Mouse (Mus musculus) hindbrain, embryonic 11.5 days (tissue): ENCODE results near the gene Aph1a. TPM values are rescaled to one million over a fixed set of nuclear protein-coding genes. Genes with fewer than 3 reads are reported as not detected.
"Not testable (repeated sequence)": the region's sequence is repeated elsewhere in the genome, so short reads cannot be mapped to it uniquely, and the experiment has no call there.

Source experiments
- ATAC-seq: fragments of 200-750 bp; cut with Nextera tagmentation; 2 replicates; pipeline ENCODE4 v1.8.0; 2017; ENCODE audit warnings: mild to moderate bottlenecking, moderate TSS enrichment, moderate library complexity; ENCODE audit not compliant: low FRiP score
- DNase-seq: peaks from one replicate; pipeline ENCODE4 v3.0.0-alpha.2; 2015; ENCODE audit warnings: low spot score
- H3K27ac ChIP-seq: fragments of 300-500 bp; sonication (generic); 2 replicates; pipeline ENCODE4 v1.5.1; 2014; ENCODE audit warnings: mild to moderate bottlenecking, low read depth, low read length
- H3K27me3 ChIP-seq: fragments of 300-500 bp; sonication (generic); 2 replicates; pipeline ENCODE4 v1.6.1; 2014; ENCODE audit warnings: mild to moderate bottlenecking, low read length, moderate library complexity, mixed read lengths; ENCODE audit not compliant: control insufficient read depth, insufficient read depth
- H3K36me3 ChIP-seq: fragments of 300-500 bp; sonication (generic); 2 replicates; pipeline ENCODE4 v1.6.1; 2014; ENCODE audit warnings: mild to moderate bottlenecking, low read length, moderate library complexity, mixed read lengths; ENCODE audit not compliant: control insufficient read depth, insufficient read depth
- H3K4me1 ChIP-seq: fragments of 300-500 bp; sonication (generic); replicated peaks from 2 replicates; pipeline ENCODE4 v1.6.1; 2014; ENCODE audit warnings: low read length, mixed read lengths; ENCODE audit not compliant: control insufficient read depth, insufficient read depth
- H3K4me2 ChIP-seq: fragments of 300-500 bp; sonication (generic); replicated peaks from 2 replicates; pipeline ENCODE4 v1.6.1; 2014; ENCODE audit warnings: mild to moderate bottlenecking, low read depth, low read length
- H3K4me3 ChIP-seq: fragments of 300-500 bp; sonication (generic); 2 replicates; pipeline ENCODE4 v1.5.1; 2014; ENCODE audit warnings: low read depth, low read length
- H3K9ac ChIP-seq: fragments of 300-500 bp; sonication (generic); 2 replicates; pipeline ENCODE4 v1.6.1; 2014; ENCODE audit warnings: low read depth, low read length
- H3K9me3 ChIP-seq: fragments of 300-500 bp; sonication (generic); 2 replicates; pipeline ENCODE4 v1.6.1; 2016; ENCODE audit warnings: low read length; ENCODE audit not compliant: control insufficient read depth
- WGBS: fragments of 180-500 bp; shearing (Covaris S2); extraction: QIAGEN DNeasy Blood & Tissue Kit; methylation state at CpG from one replicate; pipeline ENCODE4 v1.1.7; 2014; 5-methylcytosine and 5-hydroxymethylcytosine counted together
- polyA plus RNA-seq: library from polyadenylated mRNA; unstranded; fragments of >200 nt; fragmentation: Nextera tagmentation; extraction: Ambion mirVana; gene quantifications from 2 replicates; pipeline ENCODE4 v1.2.1, GENCODE M21; 2014

Gene Aph1a
- polyA plus RNA-seq, result 28.5 and 34.0 TPM in 2 replicates

DNA sequence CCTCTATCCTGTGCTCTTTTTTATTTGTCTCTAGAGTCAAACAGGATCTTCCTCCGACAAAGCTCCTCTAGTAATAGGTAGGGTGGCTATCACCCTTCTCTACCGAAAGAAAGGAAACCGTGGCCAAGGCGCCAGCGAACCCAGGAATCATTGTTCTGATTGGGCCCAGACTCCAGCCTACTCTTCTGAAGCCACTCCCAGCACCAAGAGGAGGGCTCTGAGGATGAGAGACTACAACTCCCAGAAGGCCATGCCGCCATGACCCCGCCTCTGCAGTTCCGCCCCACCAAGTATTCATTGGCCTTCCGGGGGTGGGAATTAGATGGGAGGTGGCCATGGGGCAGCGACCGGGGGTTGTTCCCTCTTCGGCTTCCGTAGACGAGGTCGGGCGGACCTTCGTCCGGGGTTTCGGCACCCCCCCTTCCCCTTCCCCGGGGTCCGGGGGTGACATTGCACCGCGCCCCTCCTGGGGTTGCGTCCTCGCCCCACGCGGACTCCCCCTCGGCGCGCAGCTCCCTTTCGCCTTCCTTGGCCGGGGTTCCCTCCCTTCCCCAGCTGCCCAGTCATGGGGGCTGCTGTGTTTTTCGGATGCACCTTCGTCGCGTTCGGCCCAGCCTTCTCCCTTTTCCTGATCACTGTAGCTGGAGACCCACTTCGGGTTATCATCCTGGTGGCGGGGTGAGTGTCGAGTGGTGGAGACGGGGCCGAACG, at the start of gene Aph1a:
Gene Aph1a, plus strand, starts transcription at position 364 of the 711 bp plus-strand sequence.
- Histone ChIP-seq H3K4me3 (peak within 1 kb of the TSS; percentile 70), H3K27ac (0 out of 2 replicates have a peak within 1 kb of the TSS, but pooled peaks have one; percentile 33), H3K4me2 (peak within 1 kb of the TSS; percentile 93), H3K9ac (peak within 1 kb of the TSS; percentile 74)
- WGBS, result under 1% methylated on average over 25 of the region's 43 CpGs
- not testable (repeated sequence) for H3K36me3 ChIP-seq, H3K9me3 ChIP-seq, H3K4me1 ChIP-seq, H3K27me3 ChIP-seq
- ATAC-seq, result peak; percentile 97
- peak; percentile 95 for DNase-seq

DNA sequence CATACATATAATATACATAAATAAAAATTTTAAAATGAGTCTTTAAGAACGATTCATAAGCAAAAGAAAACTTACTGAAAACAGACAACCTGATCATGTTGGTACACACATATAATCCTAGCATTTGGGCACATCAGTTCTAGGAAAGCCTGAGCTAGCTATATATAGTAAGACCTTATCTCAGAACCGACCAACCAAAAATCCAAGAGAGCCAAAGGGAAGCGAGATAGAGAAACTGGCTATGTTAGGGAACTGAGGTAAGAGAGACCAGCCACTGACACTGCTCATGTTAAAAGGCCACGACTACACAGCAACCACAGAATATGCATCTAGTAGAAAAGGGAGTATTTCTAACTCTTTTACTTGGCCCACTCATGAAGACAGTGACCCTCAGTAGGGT, 43.2 kb upstream of the Aph1a start:
- no peak for DNase-seq
- Histone ChIP-seq H3K9ac (no peak overlapping the region), H3K27ac (no peak overlapping the region), H3K9me3 (no peaks in the 10 kb centered on the region), H3K4me2 (no peak overlapping the region), H3K4me3 (no peak overlapping the region), H3K4me1 (no peaks in the 10 kb centered on the region), H3K36me3 (peaks cover 28% of the 10 kb centered on the region), H3K27me3 (no peaks in the 10 kb centered on the region)
- ATAC-seq, result no peak
- WGBS, result 89% methylated on average over 4 of the region's 4 CpGs

DNA sequence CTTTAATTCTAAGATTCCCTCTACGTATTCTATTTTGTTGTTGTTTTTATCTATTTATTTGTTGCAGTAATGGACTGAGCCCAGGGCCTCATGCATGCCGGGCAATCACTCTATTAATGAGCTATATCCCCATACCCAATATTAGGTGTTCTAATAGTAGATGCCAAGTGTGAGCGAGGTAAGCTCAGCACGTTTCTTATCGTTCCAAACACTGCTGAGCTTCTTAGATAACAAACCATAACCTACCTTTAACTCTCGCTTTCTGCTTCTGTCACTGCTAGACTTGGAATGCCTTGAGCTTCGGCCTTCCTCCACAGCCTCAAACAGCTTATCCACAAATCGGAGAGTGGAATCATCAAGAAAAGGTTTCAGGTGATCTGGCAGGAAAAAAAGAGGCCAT, 42.5 kb upstream of the Aph1a start:
- DNase-seq (no peak), ATAC-seq (no peak)
- Histone ChIP-seq H3K9ac (no peak overlapping the region), H3K9me3 (no peaks in the 10 kb centered on the region), H3K4me3 (no peak overlapping the region), H3K36me3 (peaks cover 25% of the 10 kb centered on the region), H3K4me1 (no peaks in the 10 kb centered on the region), H3K27me3 (no peaks in the 10 kb centered on the region), H3K4me2 (no peak overlapping the region), H3K27ac (no peak overlapping the region)
- 94% methylated on average over 8 of the region's 8 CpGs for WGBS

DNA sequence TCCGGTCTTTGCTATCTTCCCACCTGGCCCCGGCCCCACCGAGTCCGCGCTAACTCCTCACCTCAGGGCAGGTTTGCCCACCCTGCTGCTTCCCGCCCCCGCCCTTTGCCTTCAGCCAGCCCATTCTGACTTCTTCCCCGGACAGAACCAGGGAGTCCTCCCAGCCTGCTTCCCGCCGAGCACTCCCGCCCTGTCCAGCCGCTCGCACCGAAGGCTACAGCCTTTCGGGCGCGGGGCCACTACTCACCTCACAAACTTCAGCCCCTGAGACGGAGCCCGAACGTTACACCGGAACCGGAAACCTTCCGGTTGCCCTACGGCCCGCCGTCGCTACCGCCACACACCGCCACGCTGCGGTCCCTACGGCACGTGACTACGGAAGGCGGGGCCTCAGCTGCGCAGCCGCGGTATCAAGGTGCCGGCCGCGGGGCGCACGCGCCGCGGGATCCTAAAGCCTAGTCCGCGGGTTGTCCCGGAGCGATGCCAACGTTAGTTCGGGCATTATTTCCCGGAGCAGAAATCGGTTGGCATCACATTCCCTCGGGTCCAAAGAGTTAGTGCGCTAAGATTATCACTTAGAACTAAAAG, 38.2 kb upstream of the Aph1a start, which contains the start of gene Prpf3:
Gene Prpf3, minus strand, starts transcription at position 384 of the 588 bp plus-strand sequence.
- Histone ChIP-seq H3K4me2 (peak within 1 kb of the TSS; percentile 86), H3K9me3 (no peaks in the 10 kb centered on the region), H3K27ac (peak within 1 kb of the TSS; percentile 12; the same call in 1 of the 2 replicates), H3K36me3 (peaks cover 5% of the 10 kb centered on the region; the same call in 1 of the 2 replicates), H3K27me3 (no peaks in the 10 kb centered on the region), H3K4me3 (peak within 1 kb of the TSS; percentile 88), H3K9ac (peak within 1 kb of the TSS; percentile 80), H3K4me1 (no peaks in the 10 kb centered on the region)
- WGBS, result under 1% methylated on average over 56 of the region's 56 CpGs
- DNase-seq (peak; percentile 95), ATAC-seq (peak; percentile 97)

- peak; percentile 28; the same call in 1 of the 2 replicates for ATAC-seq
- 28% methylated on average over 7 of the region's 7 CpGs for WGBS
- DNase-seq, result no peak
- Histone ChIP-seq H3K27ac (0 out of 2 replicates have a peak overlapping the region, but pooled peaks have one; percentile 12), H3K9me3 (no peaks in the 10 kb centered on the region), H3K4me2 (peak overlapping the region; percentile 86), H3K4me3 (peak overlapping the region; percentile 88), H3K9ac (peak overlapping the region; percentile 80), H3K36me3 (peaks cover 5% of the 10 kb centered on the region; the same call in 1 of the 2 replicates), H3K27me3 (no peaks in the 10 kb centered on the region), H3K4me1 (no peaks in the 10 kb centered on the region)
These were observed 37.7 kb upstream of the Aph1a start for GRCm38 (mm10) chr3:95856115-95856514.

GRCm38 (mm10) chr3:95857050-95857449, 36.7 kb upstream of the Aph1a start:
- H3K36me3 ChIP-seq, H3K4me3 ChIP-seq, DNase-seq, H3K4me1 ChIP-seq, H3K4me2 ChIP-seq, H3K9ac ChIP-seq, H3K9me3 ChIP-seq, ATAC-seq, H3K27ac ChIP-seq, H3K27me3 ChIP-seq: not testable (repeated sequence)
- WGBS, result 85% methylated on average over 1 of the region's 1 CpGs

GRCm38 (mm10) chr3:95858278-95858677, 35.5 kb upstream of the Aph1a start:
- WGBS, result 81% methylated on average over 3 of the region's 3 CpGs

GRCm38 (mm10) chr3:95860323-95860722, 33.4 kb upstream of the Aph1a start:
- Histone ChIP-seq H3K27me3 (no peaks in the 10 kb centered on the region), H3K4me2 (no peak overlapping the region), H3K9me3 (no peaks in the 10 kb centered on the region), H3K4me3 (no peak overlapping the region), H3K9ac (no peak overlapping the region), H3K27ac (no peak overlapping the region), H3K36me3 (no peaks in the 10 kb centered on the region), H3K4me1 (no peaks in the 10 kb centered on the region)
- WGBS, result 88% methylated on average over 3 of the region's 3 CpGs
- no peak for DNase-seq
- no peak for ATAC-seq

More at GRCm38 (mm10) chr3:95858278-95858677, 35.5 kb upstream of the Aph1a start:
- not testable (repeated sequence) for H3K9me3 ChIP-seq, H3K27ac ChIP-seq, H3K9ac ChIP-seq, H3K4me1 ChIP-seq, H3K27me3 ChIP-seq, H3K36me3 ChIP-seq, H3K4me2 ChIP-seq, DNase-seq, ATAC-seq, H3K4me3 ChIP-seq
